Mouse (Mus musculus) MEL (cell line): ENCODE data around the gene Tubb5.
A peak's percentile ranks its signal among the peaks of the same experiment; 100 is the strongest.

Experiments used
- BHLHE40 ChIP-seq: IDR thresholded peaks from 2 replicates; pipeline ENCODE4 v1.6.1; 2012; ENCODE audit warnings: low read depth, mild to moderate bottlenecking, inconsistent platforms, low read length, improper control_type of control experiment, borderline replicate concordance
- CTCF ChIP-seq, 3 experiments: IDR thresholded peaks in 2 of 3; conservative IDR thresholded peaks in 1 of 3; 2 replicates each; pipeline ENCODE4 v1.5.1; 2011 to 2012; ENCODE audit warnings: low read length in 3 of 3, low read depth in 2 of 3, mild to moderate bottlenecking in 2 of 3, improper control_type of control experiment in 1 of 3, inconsistent platforms in 1 of 3, mixed read lengths in 1 of 3, moderate library complexity in 1 of 3; ENCODE audit not compliant: control insufficient read depth in 1 of 3, insufficient read depth in 1 of 3, poor library complexity in 1 of 3, severe bottlenecking in 1 of 3
- GATA1 ChIP-seq: IDR thresholded peaks from 2 replicates; pipeline ENCODE4 v1.6.1; 2011; ENCODE audit warnings: low read depth, low read length, improper control_type of control experiment
- MAFK ChIP-seq: IDR thresholded peaks from 2 replicates; pipeline ENCODE4 v1.6.1; 2011; ENCODE audit warnings: low read depth, mild to moderate bottlenecking, low read length, improper control_type of control experiment, borderline replicate concordance
- TBP ChIP-seq: IDR thresholded peaks from 2 replicates; pipeline ENCODE4 v1.8.0; 2011; ENCODE audit warnings: low read depth, low read length, improper control_type of control experiment

DNA sequence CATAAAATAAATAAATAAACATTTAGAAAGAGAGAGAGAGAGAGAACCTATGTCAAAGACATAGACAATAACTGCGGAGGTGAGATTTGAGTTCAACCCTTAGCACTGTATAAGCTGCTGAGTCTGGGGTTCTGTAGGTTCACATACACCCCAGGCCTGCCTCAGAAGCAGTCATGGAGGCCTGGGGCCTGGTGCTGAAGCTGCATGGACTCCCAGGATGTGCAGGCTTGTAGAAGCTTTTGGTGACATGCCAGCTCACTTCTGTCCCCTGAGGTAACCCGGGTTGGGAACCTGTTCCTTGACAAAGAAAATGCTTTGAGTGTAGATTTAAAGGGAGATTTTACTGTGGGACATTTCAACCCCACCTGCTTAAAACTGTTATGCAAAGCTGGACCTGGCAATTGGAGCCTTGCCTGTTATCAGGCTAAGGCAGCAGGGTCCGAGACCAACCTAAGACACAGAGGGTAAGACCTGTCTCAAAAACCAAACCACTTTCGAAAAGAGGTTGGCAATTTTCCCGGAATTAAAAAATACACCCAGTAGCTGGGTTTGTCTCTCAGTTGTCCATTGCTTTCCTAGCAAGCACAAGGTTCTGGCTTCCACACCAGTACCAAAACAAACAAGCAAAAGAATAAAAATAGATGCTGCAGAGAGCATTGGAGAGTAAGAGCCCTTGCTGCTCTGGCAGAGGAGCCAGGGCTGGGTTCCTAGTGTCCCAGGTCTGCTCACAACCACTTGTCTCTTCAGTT, 27.0 kb downstream of the Tubb5 start:
- TF ChIP-seq BHLHE40 = no peak
- TF ChIP-seq CTCF (IDR thresholded peaks at IDR 0.05 in 2 of 3, conservative IDR thresholded peaks at IDR 0.05 in 1 of 3; ENCODE audit: control insufficient read depth in 1 of 3, insufficient read depth in 1 of 3, low read depth in 2 of 3, low read length in 3 of 3, poor library complexity in 1 of 3, severe bottlenecking in 1 of 3) = no peak
- no peak for TF ChIP-seq MAFK
- TF ChIP-seq TBP = no peak
- peak; percentile 26; the same call in 1 of the 2 replicates for TF ChIP-seq GATA1
